Mouse (Mus musculus): ENCODE data around the gene Arhgef15.

- TF ChIP-seq CTCF (IDR thresholded peaks at IDR 0.05; ENCODE audit: control insufficient read depth, insufficient read depth, insufficient read length) (no peak), MYOD1 (IDR thresholded peaks at IDR 0.05; ENCODE audit: control insufficient read depth, insufficient read length, low read depth) (no peak), USF1 (IDR thresholded peaks at IDR 0.05; ENCODE audit: low read depth) (no peak)
Observed at GRCm38 (mm10) chr11:68975601-68976000, 18.3 kb upstream of the Arhgef15 start.
